Mouse (Mus musculus): Measurements from ENCODE around the gene Zfp786. TPM values are rescaled to one million over a fixed set of nuclear protein-coding genes. Genes with fewer than 3 reads are reported as not detected.

The Zfp786 gene
- polyA plus RNA-seq, 1 experiment from 2014 or later, result 3.1 TPM

GRCm38 (mm10) chr6:47832220-47832619 is 1.6 kb upstream of the Zfp786 start:
- Histone ChIP-seq H3K27me3 (ENCODE audit: control insufficient read depth, insufficient read depth, low read length) (no peaks in the 10 kb centered on the region), H3K9me3 (ENCODE audit: control insufficient read depth, low read length) (no peaks in the 10 kb centered on the region), H3K4me2 (replicated peaks; ENCODE audit: low read depth, low read length) (no peak overlapping the region), H3K4me1 (ENCODE audit: control insufficient read depth, insufficient read depth, low read length) (peaks cover 8% of the 10 kb centered on the region; the same call in 1 of the 2 replicates), H3K4me3 (ENCODE audit: low read length) (no peak overlapping the region), H3K27ac (ENCODE audit: low read depth, low read length) (no peak overlapping the region), H3K36me3 (ENCODE audit: control insufficient read depth, insufficient read depth, low read length) (no peaks in the 10 kb centered on the region), H3K9ac (ENCODE audit: low read depth, low read length) (no peak overlapping the region)
- WGBS, result 76% methylated on average over 1 of the region's 1 CpGs
- no peak for ATAC-seq (ENCODE audit: low FRiP score, low TSS enrichment)

GRCm38 (mm10) chr6:47828950-47829349 is 1.7 kb downstream of the Zfp786 start:
- WGBS, result 23% methylated on average over 1 of the region's 1 CpGs

GRCm38 (mm10) chr6:47827462-47827861 is 3.2 kb downstream of the Zfp786 start:
- H3K4me2 ChIP-seq (replicated peaks; ENCODE audit: low read depth, low read length), result no peak overlapping the region
- no peak overlapping the region for H3K9ac ChIP-seq (ENCODE audit: low read depth, low read length)
- H3K27ac ChIP-seq (ENCODE audit: low read depth, low read length), result no peak overlapping the region
- 95% methylated on average over 4 of the region's 4 CpGs for WGBS
- H3K4me1 ChIP-seq (ENCODE audit: control insufficient read depth, insufficient read depth, low read length), result peaks cover 8% of the 10 kb centered on the region; the same call in 1 of the 2 replicates
- H3K36me3 ChIP-seq (ENCODE audit: control insufficient read depth, insufficient read depth, low read length), result peaks cover 7% of the 10 kb centered on the region; the same call in 1 of the 2 replicates
- H3K4me3 ChIP-seq (ENCODE audit: low read length), result no peak overlapping the region
- no peaks in the 10 kb centered on the region for H3K9me3 ChIP-seq (ENCODE audit: control insufficient read depth, low read length)
- H3K27me3 ChIP-seq (ENCODE audit: control insufficient read depth, insufficient read depth, low read length), result no peaks in the 10 kb centered on the region
- no peak for ATAC-seq (ENCODE audit: low FRiP score, low TSS enrichment)

More at GRCm38 (mm10) chr6:47828950-47829349, 1.7 kb downstream of the Zfp786 start:
- Histone ChIP-seq H3K4me2 (replicated peaks; ENCODE audit: low read depth, low read length) (no peak overlapping the region), H3K36me3 (ENCODE audit: control insufficient read depth, insufficient read depth, low read length) (no peaks in the 10 kb centered on the region; the same call in 1 of the 2 replicates), H3K9ac (ENCODE audit: low read depth, low read length) (no peak overlapping the region), H3K9me3 (ENCODE audit: control insufficient read depth, low read length) (no peaks in the 10 kb centered on the region), H3K27ac (ENCODE audit: low read depth, low read length) (no peak overlapping the region), H3K4me1 (ENCODE audit: control insufficient read depth, insufficient read depth, low read length) (peaks cover 8% of the 10 kb centered on the region; the same call in 1 of the 2 replicates), H3K27me3 (ENCODE audit: control insufficient read depth, insufficient read depth, low read length) (no peaks in the 10 kb centered on the region), H3K4me3 (ENCODE audit: low read length) (no peak overlapping the region)
- no peak for ATAC-seq (ENCODE audit: low FRiP score, low TSS enrichment)

- Histone ChIP-seq H3K4me1 (ENCODE audit: control insufficient read depth, insufficient read depth, low read length) (peaks cover 2% of the 10 kb centered on the region; the same call in 1 of the 2 replicates), H3K4me3 (ENCODE audit: low read length) (no peak overlapping the region), H3K9me3 (ENCODE audit: control insufficient read depth, low read length) (no peaks in the 10 kb centered on the region), H3K9ac (ENCODE audit: low read depth, low read length) (no peak overlapping the region), H3K36me3 (ENCODE audit: control insufficient read depth, insufficient read depth, low read length) (peaks cover 29% of the 10 kb centered on the region; the same call in 1 of the 2 replicates), H3K4me2 (replicated peaks; ENCODE audit: low read depth, low read length) (no peak overlapping the region), H3K27me3 (ENCODE audit: control insufficient read depth, insufficient read depth, low read length) (no peaks in the 10 kb centered on the region), H3K27ac (ENCODE audit: low read depth, low read length) (no peak overlapping the region)
- no peak for ATAC-seq (ENCODE audit: low FRiP score, low TSS enrichment)
- WGBS, result 51% methylated on average over 2 of the region's 2 CpGs
These were observed 6.4 kb downstream of the Zfp786 start for GRCm38 (mm10) chr6:47824241-47824640.

GRCm38 (mm10) chr6:47821776-47822175 is 8.9 kb downstream of the Zfp786 start:
- no peak overlapping the region for H3K9ac ChIP-seq (ENCODE audit: low read depth, low read length)
- ATAC-seq (ENCODE audit: low FRiP score, low TSS enrichment), result no peak
- 95% methylated on average over 6 of the region's 6 CpGs for WGBS
- no peaks in the 10 kb centered on the region for H3K9me3 ChIP-seq (ENCODE audit: control insufficient read depth, low read length)
- no peak overlapping the region for H3K27ac ChIP-seq (ENCODE audit: low read depth, low read length)
- no peak overlapping the region for H3K4me2 ChIP-seq (replicated peaks; ENCODE audit: low read depth, low read length)
- peaks cover 29% of the 10 kb centered on the region; the same call in 1 of the 2 replicates for H3K36me3 ChIP-seq (ENCODE audit: control insufficient read depth, insufficient read depth, low read length)
- no peaks in the 10 kb centered on the region for H3K27me3 ChIP-seq (ENCODE audit: control insufficient read depth, insufficient read depth, low read length)
- no peak overlapping the region for H3K4me3 ChIP-seq (ENCODE audit: low read length)
- no peaks in the 10 kb centered on the region for H3K4me1 ChIP-seq (ENCODE audit: control insufficient read depth, insufficient read depth, low read length)

GRCm38 (mm10) chr6:47821236-47821635 is 9.4 kb downstream of the Zfp786 start:
- 92% methylated on average over 5 of the region's 5 CpGs for WGBS
- peaks cover 29% of the 10 kb centered on the region; the same call in 1 of the 2 replicates for H3K36me3 ChIP-seq (ENCODE audit: control insufficient read depth, insufficient read depth, low read length)
- H3K9ac ChIP-seq (ENCODE audit: low read depth, low read length), result no peak overlapping the region
- no peak overlapping the region for H3K27ac ChIP-seq (ENCODE audit: low read depth, low read length)
- H3K27me3 ChIP-seq (ENCODE audit: control insufficient read depth, insufficient read depth, low read length), result no peaks in the 10 kb centered on the region
- no peaks in the 10 kb centered on the region for H3K4me1 ChIP-seq (ENCODE audit: control insufficient read depth, insufficient read depth, low read length)
- no peak overlapping the region for H3K4me2 ChIP-seq (replicated peaks; ENCODE audit: low read depth, low read length)
- H3K9me3 ChIP-seq (ENCODE audit: control insufficient read depth, low read length), result no peaks in the 10 kb centered on the region
- no peak overlapping the region for H3K4me3 ChIP-seq (ENCODE audit: low read length)
- ATAC-seq (ENCODE audit: low FRiP score, low TSS enrichment), result no peak

- Histone ChIP-seq H3K9ac (ENCODE audit: low read depth, low read length) (no peak overlapping the region), H3K4me1 (ENCODE audit: control insufficient read depth, insufficient read depth, low read length) (no peaks in the 10 kb centered on the region), H3K4me2 (replicated peaks; ENCODE audit: low read depth, low read length) (no peak overlapping the region), H3K36me3 (ENCODE audit: control insufficient read depth, insufficient read depth, low read length) (peaks cover 29% of the 10 kb centered on the region; the same call in 1 of the 2 replicates), H3K4me3 (ENCODE audit: low read length) (no peak overlapping the region), H3K27me3 (ENCODE audit: control insufficient read depth, insufficient read depth, low read length) (no peaks in the 10 kb centered on the region), H3K27ac (ENCODE audit: low read depth, low read length) (no peak overlapping the region), H3K9me3 (ENCODE audit: control insufficient read depth, low read length) (no peaks in the 10 kb centered on the region)
- 91% methylated on average over 23 of the region's 23 CpGs for WGBS
- ATAC-seq (ENCODE audit: low FRiP score, low TSS enrichment), result no peak
These were observed 10.9 kb downstream of the Zfp786 start for GRCm38 (mm10) chr6:47819626-47820325.

GRCm38 (mm10) chr6:47818721-47819120 is 11.9 kb downstream of the Zfp786 start:
- Histone ChIP-seq H3K4me2 (replicated peaks; ENCODE audit: low read depth, low read length) (no peak overlapping the region), H3K9ac (ENCODE audit: low read depth, low read length) (no peak overlapping the region), H3K27ac (ENCODE audit: low read depth, low read length) (no peak overlapping the region), H3K9me3 (ENCODE audit: control insufficient read depth, low read length) (no peaks in the 10 kb centered on the region), H3K27me3 (ENCODE audit: control insufficient read depth, insufficient read depth, low read length) (no peaks in the 10 kb centered on the region), H3K4me3 (ENCODE audit: low read length) (no peak overlapping the region), H3K36me3 (ENCODE audit: control insufficient read depth, insufficient read depth, low read length) (peaks cover 29% of the 10 kb centered on the region; the same call in 1 of the 2 replicates), H3K4me1 (ENCODE audit: control insufficient read depth, insufficient read depth, low read length) (peaks cover 4% of the 10 kb centered on the region; the same call in 1 of the 2 replicates)
- WGBS, result 94% methylated on average over 8 of the region's 8 CpGs
- ATAC-seq (ENCODE audit: low FRiP score, low TSS enrichment), result no peak

GRCm38 (mm10) chr6:47816151-47816550 is 14.5 kb downstream of the Zfp786 start:
- H3K4me3 ChIP-seq (ENCODE audit: low read length), result no peak overlapping the region
- WGBS, result 73% methylated on average over 1 of the region's 1 CpGs
- H3K9me3 ChIP-seq (ENCODE audit: control insufficient read depth, low read length), result no peaks in the 10 kb centered on the region
- H3K27me3 ChIP-seq (ENCODE audit: control insufficient read depth, insufficient read depth, low read length), result no peaks in the 10 kb centered on the region
- no peak overlapping the region for H3K27ac ChIP-seq (ENCODE audit: low read depth, low read length)
- H3K4me1 ChIP-seq (ENCODE audit: control insufficient read depth, insufficient read depth, low read length), result peaks cover 11% of the 10 kb centered on the region
- H3K9ac ChIP-seq (ENCODE audit: low read depth, low read length), result no peak overlapping the region
- no peak for ATAC-seq (ENCODE audit: low FRiP score, low TSS enrichment)
- no peak overlapping the region for H3K4me2 ChIP-seq (replicated peaks; ENCODE audit: low read depth, low read length)
- peaks cover 17% of the 10 kb centered on the region; the same call in 1 of the 2 replicates for H3K36me3 ChIP-seq (ENCODE audit: control insufficient read depth, insufficient read depth, low read length)
